Mouse (Mus musculus) cerebellum, adult (tissue): ENCODE measurements around the gene C1ql2.

Experiments
- ATAC-seq: cut with Nextera tagmentation; 2 replicates; pipeline ENCODE4 v1.9.2; 2017; ENCODE audit warnings: mild to moderate bottlenecking, moderate library complexity, mixed read lengths; ENCODE audit not compliant: insufficient number of reproducible peaks, low FRiP score, low TSS enrichment

Gene C1ql2

DNA sequence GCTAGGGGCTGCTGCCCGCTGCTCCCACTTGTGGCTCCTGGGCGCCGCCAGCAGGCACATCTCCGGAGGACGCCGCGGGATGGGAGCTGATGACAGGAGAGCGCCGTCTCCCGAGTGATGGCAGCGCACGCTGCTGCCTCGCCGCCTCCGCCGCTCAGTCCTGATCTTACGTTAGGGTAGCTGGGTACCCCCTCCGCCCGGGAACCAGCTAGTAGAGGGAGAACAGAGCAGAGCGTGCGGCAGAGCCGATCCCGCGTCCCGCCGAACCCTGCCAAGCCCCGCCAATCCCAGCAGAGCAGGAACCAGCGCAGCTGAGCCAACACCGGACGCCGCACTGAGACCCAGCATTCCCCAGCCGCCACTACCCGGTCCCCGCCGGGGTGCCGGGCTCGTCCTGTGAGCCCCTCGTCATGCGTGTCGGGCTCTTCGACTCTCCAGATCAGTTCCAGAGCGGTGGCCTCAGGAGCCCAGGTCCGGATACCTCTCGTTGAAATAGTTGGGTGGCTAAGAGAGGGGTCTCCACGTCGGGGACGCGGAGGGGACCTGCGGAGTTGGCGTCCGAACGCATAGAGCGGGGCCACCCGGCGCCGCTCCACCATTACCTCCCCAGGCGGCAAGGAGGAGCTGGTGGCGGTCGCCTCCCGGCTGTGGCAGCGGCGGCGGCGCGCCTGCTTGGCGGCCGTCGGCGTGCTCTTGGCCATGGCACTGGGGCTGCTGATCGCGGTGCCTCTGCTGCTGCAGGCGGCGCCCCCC, at the start of gene C1ql2:
TSS of gene C1ql2 (plus strand) at position 164 of the 753 bp plus-strand sequence.
- ATAC-seq: no peak

DNA sequence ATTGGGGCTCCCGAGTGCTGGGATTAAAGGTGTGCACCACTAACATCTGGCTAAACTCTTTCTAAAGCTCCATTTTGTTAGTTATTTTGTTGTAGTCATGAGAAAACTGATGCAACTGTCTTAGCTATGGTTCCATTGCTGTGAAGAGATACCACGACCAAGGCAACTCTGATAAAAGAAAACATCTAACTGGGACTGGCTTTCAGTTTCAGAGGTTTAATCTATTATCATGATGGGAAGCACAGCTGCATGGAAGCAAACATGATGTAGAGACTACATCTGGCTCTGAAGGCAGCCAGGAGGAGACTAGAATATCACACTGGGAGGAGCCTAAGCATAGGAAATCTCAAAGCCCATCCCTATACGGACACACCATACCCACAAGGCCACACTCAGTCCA, 48.7 kb upstream of the C1ql2 start:
- ATAC-seq: no peak

DNA sequence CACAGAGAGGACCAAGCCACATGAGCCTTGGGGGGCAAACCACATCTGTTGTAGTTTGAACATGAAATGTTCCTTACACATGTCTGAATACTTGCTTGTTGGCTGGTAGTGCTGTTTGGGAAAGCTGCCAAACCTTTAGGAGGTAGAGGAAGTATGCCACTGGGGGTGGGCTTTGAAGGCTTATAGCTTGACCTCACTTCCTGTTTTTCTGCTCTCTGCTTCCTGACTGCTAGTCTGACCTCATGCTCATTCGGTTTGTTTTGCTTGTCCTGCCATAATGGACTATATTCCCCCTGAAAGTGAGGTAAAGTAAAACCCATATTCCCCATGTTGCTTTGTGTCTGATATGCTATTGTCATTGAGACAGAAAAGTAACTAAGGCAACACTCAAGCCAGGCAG, 46.6 kb upstream of the C1ql2 start:
- ATAC-seq: no peak

DNA sequence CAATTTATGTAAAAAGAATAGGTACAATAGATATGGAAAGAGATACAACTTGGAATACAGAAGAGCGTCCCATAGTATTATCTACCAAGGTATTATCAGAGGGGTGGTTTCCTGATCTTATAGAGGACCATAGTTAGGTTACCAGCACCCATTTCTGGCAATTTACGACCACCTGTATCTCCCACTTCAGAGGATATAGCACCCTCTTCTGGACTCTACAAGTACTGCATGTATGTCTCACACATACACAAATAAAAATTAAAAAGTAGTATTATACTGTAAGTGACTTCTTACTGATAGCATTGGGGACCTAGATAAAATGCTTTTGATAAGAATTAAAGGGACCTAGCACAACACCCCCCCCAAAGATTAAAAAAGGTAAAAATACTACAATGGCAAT, 43.4 kb upstream of the C1ql2 start:
- ATAC-seq: no peak

DNA sequence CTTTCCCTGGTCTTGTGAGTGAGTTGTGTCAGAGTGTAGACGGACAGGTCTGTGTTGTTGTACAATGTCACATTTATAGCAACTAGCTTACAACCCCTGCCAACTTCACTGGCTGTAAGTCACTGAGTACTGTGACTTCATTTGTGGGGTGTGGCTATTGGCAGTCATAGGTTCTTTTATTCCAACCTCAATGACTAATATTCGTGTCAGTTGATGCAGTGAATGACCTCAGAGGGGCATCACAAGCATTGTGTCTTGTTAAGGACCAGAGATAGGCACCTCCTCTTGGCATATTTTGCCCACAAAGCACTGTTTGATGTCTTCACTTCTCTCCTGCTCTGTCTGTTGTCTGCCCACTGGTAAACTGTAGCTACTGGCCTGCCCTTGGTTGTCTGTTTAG, 34.6 kb upstream of the C1ql2 start:
- no peak for ATAC-seq

DNA sequence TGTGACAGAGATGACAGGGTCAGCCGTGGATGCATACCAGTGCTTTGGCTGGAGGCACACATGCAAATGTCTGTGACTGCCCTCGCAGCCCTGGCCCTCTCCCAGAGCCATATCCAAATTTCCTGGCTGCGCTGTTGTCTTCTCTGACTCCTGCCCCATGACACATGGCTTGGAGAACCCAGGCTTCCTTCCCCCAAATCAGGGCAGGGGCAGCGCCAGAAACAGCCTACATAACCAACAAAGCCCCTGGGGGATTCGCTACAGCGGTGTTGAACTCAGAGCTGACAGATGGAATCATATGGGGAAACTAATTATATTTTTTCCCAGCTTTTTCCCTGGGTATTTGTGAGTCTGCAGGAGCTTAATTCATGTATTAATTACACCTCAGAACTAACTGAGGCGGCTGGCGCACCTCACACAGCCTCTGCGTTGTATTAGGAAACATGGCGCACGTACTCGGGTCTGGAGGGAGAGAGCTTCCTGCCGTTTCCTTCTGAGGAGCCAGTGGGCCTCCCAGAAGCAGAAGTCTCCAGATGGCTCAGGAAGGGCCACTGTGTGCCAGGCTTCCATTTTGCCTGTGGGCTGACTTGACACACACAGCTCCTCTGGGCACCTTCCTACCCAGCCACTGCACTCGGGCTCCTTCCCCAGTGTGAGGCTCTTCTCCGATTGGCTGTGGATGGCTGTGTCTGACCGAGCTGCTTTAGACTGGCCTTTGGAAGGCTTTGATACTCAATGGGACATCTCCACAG, 18.9 kb upstream of the C1ql2 start:
- ATAC-seq: no peak

DNA sequence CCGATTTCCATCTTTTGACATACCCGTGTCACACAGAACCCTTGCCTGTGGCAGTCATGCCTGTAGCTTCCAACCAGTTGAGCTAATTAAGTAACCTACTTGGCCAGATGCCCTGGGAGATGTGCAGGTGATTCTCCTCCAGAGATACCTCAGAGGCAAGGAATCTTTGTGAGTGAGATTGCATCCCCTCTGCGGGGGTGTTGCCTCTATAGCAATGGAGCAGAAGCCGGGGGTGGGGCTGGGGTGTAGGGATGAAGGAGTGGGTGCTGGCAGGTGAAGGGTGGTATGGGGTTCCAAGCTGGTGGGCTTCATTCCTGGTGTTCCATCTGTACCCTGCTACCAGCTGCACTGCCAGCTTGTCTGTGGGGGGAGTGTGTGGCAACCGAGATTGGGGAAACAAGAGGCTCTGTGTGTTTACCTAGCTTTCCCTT, 17.2 kb upstream of the C1ql2 start:
- no peak for ATAC-seq

DNA sequence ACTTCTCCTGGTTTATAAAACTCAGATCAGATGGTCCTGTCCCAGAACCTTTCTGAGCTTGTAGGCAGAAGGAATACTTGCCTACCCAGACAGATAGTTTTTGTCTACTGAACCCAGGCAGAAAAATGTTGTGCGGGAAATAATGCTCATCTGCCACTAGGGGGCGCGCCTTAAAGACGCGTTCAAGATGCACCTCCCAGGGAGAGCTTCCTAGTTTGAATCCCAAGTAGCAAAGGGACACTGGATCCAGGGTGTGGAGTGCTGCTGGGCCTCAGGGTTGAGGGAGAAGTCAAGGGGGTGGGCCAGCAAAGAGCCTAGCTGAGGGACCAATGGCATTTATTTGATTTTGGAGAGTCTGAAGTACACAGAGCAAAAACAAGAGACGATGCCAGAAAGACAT, 12.7 kb upstream of the C1ql2 start:
- ATAC-seq: peak; percentile 34; the same call in 1 of the 2 replicates

DNA sequence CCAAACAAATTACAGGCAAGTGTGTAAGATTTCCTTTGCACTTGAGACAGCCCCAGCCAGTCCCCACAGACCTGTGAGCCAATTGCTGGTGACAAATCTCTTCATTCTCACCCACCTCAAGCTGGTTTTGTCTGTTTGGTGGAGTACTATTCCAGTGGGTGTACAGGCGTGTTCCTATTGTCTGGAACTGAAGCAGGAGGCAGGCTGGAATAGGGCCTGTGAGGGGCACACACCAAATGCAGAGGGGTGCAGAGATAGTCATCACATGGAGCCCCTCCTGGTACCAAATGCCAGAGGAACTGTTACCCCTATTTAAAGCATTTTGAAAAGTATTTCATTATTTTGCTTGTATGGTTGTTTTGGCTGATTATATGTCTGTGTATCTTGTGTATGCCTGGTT, 12.2 kb upstream of the C1ql2 start:
- no peak for ATAC-seq

DNA sequence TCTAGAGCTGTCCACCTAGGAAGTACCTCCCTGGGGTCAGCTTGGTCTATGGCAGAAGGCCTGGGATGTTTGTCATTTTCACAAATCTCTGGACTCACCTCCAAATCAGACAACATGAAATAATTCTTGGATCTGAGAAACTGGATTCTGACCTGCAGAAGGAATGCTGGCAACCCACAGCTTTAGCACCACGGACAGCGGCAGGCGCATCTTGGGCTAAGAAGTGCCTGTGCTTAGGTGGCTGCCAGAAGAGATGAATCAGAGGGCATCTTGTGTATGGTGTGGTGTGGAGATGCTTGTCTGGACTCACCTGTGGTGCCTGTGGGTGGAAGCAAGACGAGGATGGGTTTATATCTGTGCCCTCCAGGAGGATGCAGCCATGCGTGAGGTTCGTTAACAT, 8.5 kb upstream of the C1ql2 start:
- ATAC-seq: no peak

DNA sequence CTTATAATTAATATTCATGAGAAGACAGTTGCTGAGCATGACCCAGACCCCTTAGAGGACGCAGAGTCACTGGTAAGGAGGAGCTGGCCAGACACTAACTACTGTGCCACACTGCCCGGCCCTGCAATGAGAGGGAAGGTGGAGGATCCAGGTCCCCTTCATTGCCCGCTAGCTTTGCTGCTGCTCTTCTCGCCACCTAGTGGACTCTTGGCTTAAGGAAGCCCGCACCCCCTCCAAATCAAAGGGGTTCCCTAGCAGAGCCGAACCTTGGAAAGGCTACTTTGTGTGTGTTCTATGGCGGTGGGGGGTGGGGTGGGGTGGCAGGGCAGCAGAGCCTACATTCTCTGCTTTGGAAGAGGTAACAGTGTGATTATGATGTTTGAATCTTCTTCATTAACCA, 2.4 kb upstream of the C1ql2 start:
- ATAC-seq: no peak

DNA sequence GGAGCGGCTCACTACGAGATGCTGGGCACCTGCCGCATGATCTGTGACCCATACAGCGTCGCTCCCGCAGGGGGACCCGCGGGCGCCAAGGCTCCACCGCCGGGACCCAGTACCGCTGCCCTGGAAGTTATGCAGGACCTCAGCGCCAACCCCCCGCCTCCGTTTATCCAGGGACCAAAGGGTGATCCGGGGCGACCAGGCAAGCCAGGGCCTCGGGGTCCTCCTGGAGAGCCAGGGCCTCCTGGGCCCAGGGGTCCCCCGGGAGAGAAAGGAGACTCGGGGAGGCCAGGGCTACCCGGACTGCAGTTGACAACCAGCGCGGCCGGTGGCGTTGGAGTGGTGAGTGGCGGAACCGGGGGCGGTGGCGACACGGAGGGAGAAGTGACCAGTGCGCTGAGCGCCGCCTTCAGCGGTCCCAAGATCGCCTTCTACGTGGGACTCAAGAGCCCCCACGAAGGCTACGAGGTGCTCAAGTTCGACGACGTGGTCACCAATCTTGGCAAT, 842 bp downstream of the C1ql2 start:
- ATAC-seq: no peak

DNA sequence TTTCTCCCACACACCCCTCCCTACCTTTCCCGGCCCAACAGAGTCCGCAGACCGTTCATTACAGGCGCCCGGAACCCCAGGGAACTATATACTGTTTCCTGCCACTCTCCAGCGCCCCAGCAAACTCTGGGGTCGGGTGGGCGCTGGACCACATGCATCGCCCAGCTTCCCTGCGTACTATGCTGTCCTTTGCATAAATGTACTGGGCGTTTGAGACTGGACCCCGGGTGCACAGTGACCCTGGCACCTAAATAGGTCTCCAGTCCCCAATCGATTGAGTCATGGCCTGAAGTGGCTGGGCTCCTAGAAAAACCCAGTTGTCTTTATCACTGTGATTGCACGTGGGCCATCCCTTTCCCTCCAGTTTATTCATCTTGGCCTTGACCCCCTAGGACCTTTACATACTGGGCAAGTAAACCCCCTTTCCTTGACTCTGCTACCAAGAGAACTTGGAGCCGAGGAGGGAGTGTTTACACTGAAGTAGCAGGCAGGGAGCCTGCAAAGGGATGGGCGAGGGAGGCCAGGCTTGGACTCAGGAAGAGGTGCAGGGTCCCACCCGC, 1.5 kb downstream of the C1ql2 start:
- no peak for ATAC-seq

DNA sequence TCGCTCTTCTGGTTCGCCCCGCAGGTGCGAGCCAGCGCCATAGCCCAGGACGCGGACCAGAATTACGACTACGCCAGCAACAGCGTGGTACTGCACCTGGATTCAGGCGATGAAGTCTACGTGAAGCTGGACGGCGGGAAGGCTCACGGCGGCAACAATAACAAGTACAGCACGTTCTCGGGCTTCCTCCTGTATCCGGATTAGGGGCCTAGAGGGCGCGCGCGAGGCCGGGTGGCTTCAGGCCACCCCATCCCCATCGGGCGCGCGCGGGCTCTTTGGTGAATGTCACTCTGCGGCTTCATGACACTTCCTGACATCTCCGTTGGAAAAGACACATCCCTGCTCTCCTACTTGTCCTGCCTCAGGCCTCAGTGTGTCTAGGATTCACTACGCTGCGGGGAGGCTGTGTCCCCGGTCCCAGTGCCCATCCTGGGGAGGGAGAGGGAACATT, 2.0 kb downstream of the C1ql2 start:
- ATAC-seq: no peak

DNA sequence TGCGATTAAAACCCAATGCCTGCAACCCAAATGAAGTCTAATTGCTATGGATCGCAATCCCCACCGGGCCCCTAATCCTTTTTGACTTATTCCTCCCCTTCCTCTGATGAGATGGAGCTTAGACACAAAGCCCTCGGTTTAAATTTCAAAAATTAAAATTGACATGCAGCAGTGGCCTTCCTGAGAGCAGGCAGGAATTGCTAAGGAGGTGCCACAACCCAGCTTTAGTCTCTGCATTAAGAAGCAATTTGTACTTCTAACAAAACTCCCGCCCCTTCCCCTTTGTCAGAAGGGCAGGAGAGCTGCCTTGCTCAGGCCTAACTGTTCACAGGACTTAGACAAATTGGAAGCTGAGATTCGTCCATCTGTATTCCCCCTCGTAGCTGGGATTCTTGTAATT, 4.6 kb downstream of the C1ql2 start:
- ATAC-seq: no peak

DNA sequence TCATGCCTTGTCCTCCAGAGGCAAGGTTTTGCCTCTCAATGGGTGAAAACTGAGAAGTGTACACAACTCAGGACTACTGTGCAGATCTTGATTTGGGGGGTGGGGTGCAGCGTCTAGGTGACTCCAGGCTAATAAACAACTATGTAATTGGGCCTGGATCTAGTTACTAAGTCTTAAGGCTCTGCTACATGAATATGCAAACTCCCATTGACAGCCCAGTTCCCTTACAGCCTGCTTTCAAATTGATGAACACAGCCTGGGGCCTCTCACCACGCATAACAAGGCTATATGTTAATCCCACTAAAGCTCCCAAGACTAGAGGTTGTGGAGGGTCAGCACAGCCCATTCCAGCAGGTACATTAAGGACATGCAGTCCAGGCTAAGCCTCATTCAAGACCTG, 14.0 kb downstream of the C1ql2 start:
- no peak for ATAC-seq

DNA sequence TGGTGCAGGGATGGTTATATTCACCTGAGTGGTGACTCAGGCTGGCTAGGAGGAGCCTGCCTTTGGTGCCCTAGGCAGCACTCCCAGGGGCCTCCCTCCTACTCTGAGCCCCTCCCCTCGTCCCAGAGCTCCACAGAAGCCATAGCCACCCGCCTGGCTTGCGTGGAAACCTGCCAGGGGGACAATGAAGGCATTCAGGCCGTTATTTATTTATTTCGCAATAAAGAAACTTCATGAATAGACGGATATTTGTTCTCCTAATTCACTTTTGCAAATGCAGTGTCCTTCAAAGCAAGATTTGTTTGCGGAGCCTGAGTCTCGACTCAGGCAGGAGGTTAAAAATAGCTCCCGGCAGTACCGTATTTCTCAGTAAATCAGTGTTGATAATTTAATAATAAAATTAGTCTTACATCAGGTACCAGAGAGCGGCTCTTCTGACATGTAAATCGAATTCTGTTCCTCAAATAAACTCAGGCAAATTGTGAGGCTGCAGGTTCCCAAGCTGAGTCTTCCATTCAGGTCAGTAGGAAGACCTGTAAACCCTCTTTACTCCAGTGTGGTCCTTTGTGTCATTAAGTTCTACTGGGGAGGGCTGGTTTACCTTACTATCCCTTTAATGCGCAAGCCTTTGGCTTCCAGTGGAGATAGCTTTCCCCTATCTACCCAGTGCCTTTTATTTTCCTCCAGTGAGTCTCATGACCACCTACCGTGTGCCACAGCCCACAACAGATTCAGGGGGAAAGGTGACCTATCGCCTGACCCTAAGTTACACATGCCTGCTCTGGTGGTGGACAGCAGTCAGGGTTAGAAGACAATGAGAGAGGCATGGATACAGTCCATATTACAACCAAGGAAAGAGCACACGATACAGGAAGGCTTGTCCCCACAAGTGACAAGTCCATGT, 17.2 kb downstream of the C1ql2 start:
- ATAC-seq: no peak

DNA sequence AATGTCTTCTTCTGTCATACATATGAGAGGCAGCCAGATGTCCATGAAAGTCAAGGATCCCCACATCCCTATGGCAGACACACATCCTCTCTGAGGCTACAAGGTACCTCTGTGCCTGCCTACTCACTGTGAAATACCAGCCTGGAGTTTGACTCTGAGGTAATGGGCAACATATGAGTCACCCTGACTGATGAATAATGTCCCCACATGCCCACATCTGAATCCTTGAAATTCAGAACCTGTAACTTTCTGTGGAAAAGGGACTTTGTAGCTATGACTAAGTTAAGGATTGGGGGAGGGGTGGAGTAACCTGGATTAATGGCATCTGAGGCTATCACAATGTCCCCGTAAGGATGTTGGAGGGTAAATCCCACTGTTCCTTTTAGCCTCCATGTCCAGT, 23.3 kb downstream of the C1ql2 start:
- ATAC-seq: no peak

DNA sequence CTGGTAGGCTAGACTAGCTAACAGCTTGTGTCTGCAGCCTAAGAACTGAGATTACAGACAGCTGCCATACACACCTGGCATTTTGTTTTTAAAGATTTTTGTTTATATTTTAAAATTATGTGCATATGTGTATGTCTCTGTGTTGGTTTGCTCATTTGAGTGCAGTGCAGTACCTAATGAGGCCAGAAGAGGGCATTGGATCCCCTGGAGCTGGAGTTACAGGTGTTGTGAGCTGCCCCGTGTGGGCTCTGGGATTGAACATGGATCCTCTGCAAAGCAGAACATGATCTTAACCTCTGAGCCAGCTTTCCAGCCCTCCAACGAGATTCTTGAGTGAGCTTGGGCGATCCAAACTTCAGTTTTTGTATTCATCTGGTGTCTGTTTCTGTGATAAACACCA, 27.8 kb downstream of the C1ql2 start:
- no peak for ATAC-seq

DNA sequence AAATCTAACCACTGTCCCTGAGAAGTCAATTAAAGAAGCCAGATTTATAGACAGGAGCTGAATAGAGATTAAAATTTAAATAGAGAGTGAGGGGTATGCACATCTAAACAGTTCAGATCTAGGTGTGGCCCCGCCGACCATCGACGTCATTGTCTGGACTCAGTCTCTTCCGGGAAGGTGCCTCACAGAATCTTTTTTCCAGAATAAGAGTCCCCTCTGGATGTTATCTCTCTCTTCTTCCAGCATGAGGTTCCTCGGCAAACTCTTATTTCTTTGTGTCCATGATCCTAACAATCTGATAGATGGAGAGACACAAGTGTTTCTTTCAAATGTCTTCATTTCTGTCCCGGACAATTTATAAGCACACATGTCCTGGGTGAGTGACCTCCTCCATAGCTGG, 33.7 kb downstream of the C1ql2 start:
- no peak for ATAC-seq
